Mouse (Mus musculus) thymus, adult 2 months (tissue): Measurements from ENCODE around the gene Gm47996.

Experiments
- CTCF ChIP-seq: fragments of 200-500 bp; IDR thresholded peaks from 2 replicates; pipeline ENCODE4 v1.5.1; 2012; ENCODE audit warnings: mild to moderate bottlenecking, control low read depth, low read length, moderate library complexity, borderline replicate concordance; ENCODE audit not compliant: control insufficient read depth, poor library complexity, insufficient read depth; ENCODE audit errors: extremely low read depth
- POLR2A ChIP-seq: fragments of 200-500 bp; IDR thresholded peaks from 2 replicates; pipeline ENCODE4 v1.6.1; 2012; ENCODE audit warnings: mild to moderate bottlenecking, low read length, control low read depth, moderate library complexity; ENCODE audit not compliant: control insufficient read depth, poor library complexity, insufficient read depth; ENCODE audit errors: extremely low read depth

GRCm38 (mm10) chr1:151180167-151180566 is 29.8 kb upstream of the Gm47996 start:
- TF ChIP-seq CTCF (no peak), POLR2A (no peak)
